Mouse (Mus musculus): ENCODE results near the gene Loxl4. TPM values are rescaled to one million over a fixed set of nuclear protein-coding genes. Genes with fewer than 3 reads are reported as not detected.

Gene Loxl4
- polyA plus RNA-seq, 1 experiment from 2014 or later: 0.99 TPM

DNA sequence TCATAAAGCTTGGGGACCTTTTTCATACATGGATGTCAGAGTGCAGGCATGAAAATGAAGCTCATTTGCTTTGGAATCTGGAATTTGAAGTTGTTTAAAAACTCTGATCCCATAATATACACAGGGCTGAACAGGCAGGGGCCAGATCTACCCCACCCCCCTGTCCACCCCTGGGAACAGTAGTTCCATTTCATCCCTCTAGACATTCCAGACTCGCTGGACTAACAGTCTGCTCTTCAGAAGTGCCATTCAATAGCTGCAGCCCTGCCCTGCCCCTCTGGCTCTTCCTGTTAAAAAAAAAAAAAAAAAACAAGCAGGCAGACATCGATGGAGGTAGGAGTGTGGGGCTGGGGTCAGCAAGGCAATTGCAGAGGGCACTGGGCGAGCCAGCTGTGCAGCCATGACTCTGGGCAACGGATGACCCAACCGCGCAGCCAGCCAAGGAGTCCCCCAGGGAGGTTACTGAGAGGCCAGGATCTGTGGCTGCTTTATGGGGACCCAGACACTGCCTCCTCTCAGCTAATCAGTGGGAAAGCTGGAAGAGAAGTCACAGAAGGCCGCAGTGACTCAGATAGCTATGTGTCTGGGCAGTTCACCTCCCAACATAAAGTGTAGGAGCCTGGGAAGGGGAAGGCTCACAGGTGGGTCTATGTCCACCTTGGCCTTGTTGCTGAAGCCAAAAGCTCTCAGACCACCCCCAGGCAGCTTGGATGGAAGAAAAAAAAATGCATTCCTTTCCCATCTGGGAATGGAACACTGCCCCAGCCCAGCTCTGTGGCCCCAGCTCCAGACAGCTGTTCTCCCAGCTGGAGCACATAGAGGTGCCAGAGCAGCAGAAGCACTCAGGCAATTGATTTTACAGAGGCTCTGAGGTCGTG is 26.2 kb upstream of the Loxl4 start:
- H3K36me3 ChIP-seq (ENCODE audit: control insufficient read depth, insufficient read depth): no peaks in the 10 kb centered on the region
- no peak overlapping the region for H3K27ac ChIP-seq (ENCODE audit: low read depth, low read length)
- no peak overlapping the region for H3K4me2 ChIP-seq (replicated peaks; ENCODE audit: low read depth)
- H3K4me1 ChIP-seq (replicated peaks; ENCODE audit: control insufficient read depth, insufficient read depth, low read length): no peaks in the 10 kb centered on the region
- no peaks in the 10 kb centered on the region for H3K9me3 ChIP-seq (ENCODE audit: control insufficient read depth)
- H3K27me3 ChIP-seq (replicated peaks; ENCODE audit: control insufficient read depth, insufficient read depth, low read length): no peaks in the 10 kb centered on the region
- no peak for TF ChIP-seq CTCF (IDR thresholded peaks at IDR 0.05; ENCODE audit: low read depth)
- 39% methylated on average over 8 of the region's 8 CpGs for WGBS
- no peak overlapping the region for H3K9ac ChIP-seq (ENCODE audit: low read depth, low read length)
- ATAC-seq: no peak
- H3K4me3 ChIP-seq (ENCODE audit: low read depth, low read length): no peak overlapping the region

DNA sequence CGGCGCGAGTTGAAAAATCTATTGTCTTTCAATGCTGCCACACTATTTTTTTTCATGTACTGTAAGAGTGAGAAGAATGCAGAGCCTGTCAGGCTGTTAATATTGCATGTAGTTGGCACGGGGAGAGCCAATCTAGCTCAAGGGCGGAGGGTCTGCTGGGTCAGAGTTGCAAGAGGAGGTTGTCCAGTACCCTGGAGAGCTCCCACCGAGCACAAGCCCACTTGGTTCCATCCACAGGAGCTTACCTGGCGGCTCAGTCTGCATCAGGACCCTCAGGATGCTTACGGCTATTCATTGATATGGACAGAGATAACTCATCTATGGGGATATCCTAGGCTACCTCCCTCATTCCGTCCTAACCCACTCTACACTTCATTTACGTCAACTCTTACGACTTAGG is 24.0 kb upstream of the Loxl4 start:
- Histone ChIP-seq H3K36me3 (ENCODE audit: control insufficient read depth, insufficient read depth) (no peaks in the 10 kb centered on the region), H3K9me3 (ENCODE audit: control insufficient read depth) (no peaks in the 10 kb centered on the region), H3K9ac (ENCODE audit: low read depth, low read length) (no peak overlapping the region), H3K27ac (ENCODE audit: low read depth, low read length) (no peak overlapping the region), H3K4me3 (ENCODE audit: low read depth, low read length) (no peak overlapping the region), H3K27me3 (replicated peaks; ENCODE audit: control insufficient read depth, insufficient read depth, low read length) (no peaks in the 10 kb centered on the region), H3K4me2 (replicated peaks; ENCODE audit: low read depth) (no peak overlapping the region), H3K4me1 (replicated peaks; ENCODE audit: control insufficient read depth, insufficient read depth, low read length) (no peaks in the 10 kb centered on the region)
- WGBS: 42% methylated on average over 11 of the region's 11 CpGs
- ATAC-seq: no peak
- no peak for TF ChIP-seq CTCF (IDR thresholded peaks at IDR 0.05; ENCODE audit: low read depth)

DNA sequence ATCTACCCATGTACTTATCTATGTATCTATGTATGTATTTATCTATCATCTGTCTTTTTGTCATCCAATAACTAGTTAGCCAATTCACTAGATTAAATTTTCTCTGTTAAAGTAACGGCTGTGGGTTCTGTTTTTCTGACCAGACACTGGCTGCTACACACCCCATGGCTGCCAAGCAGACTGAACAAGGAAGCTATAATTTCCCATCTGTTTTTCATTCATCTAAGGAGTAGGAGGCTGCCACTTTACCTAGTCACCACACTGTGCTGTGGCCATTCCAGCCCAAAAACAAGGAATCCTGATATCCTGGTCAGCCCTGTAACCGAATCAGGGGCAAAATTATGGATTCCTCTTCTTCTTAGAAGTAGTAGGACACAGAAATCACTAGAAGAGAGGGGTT is 21.0 kb upstream of the Loxl4 start:
- no peaks in the 10 kb centered on the region for H3K27me3 ChIP-seq (replicated peaks; ENCODE audit: control insufficient read depth, insufficient read depth, low read length)
- WGBS: 79% methylated on average over 2 of the region's 2 CpGs
- ATAC-seq: no peak
- H3K4me3 ChIP-seq (ENCODE audit: low read depth, low read length): no peak overlapping the region
- no peaks in the 10 kb centered on the region for H3K36me3 ChIP-seq (ENCODE audit: control insufficient read depth, insufficient read depth)
- peaks cover 6% of the 10 kb centered on the region; the same call in 1 of the 2 replicates for H3K4me1 ChIP-seq (replicated peaks; ENCODE audit: control insufficient read depth, insufficient read depth, low read length)
- TF ChIP-seq CTCF (IDR thresholded peaks at IDR 0.05; ENCODE audit: low read depth): no peak
- no peak overlapping the region for H3K9ac ChIP-seq (ENCODE audit: low read depth, low read length)
- H3K4me2 ChIP-seq (replicated peaks; ENCODE audit: low read depth): no peak overlapping the region
- no peak overlapping the region for H3K27ac ChIP-seq (ENCODE audit: low read depth, low read length)
- H3K9me3 ChIP-seq (ENCODE audit: control insufficient read depth): no peaks in the 10 kb centered on the region

DNA sequence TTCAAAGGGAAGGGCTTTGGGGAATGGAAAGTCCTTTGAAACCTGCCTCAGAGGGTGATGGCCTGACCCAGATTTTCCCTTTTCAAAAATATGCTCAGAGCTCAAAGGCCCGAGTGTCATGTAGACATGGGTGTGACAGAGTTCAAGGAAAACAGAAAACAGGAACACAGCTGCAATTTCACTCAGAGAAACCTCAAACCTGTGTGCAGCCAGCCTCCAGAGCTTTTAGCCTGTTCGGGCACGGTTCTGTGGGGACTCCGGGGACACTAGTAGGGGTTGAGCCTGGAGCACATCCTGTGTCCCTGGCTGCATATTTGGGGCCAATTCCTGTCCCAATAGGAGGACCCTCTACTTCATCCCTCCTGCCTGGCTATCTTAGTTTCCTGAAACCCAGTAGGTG is 19.7 kb upstream of the Loxl4 start:
- H3K36me3 ChIP-seq (ENCODE audit: control insufficient read depth, insufficient read depth): no peaks in the 10 kb centered on the region
- H3K9me3 ChIP-seq (ENCODE audit: control insufficient read depth): no peaks in the 10 kb centered on the region
- H3K9ac ChIP-seq (ENCODE audit: low read depth, low read length): no peak overlapping the region
- 75% methylated on average over 4 of the region's 4 CpGs for whole genome bisulfite sequencing
- H3K4me3 ChIP-seq (ENCODE audit: low read depth, low read length): no peak overlapping the region
- no peak for ATAC-seq
- H3K27ac ChIP-seq (ENCODE audit: low read depth, low read length): no peak overlapping the region
- H3K4me1 ChIP-seq (replicated peaks; ENCODE audit: control insufficient read depth, insufficient read depth, low read length): peaks cover 6% of the 10 kb centered on the region; the same call in 1 of the 2 replicates
- no peak for TF ChIP-seq CTCF (IDR thresholded peaks at IDR 0.05; ENCODE audit: low read depth)
- H3K27me3 ChIP-seq (replicated peaks; ENCODE audit: control insufficient read depth, insufficient read depth, low read length): no peaks in the 10 kb centered on the region
- no peak overlapping the region for H3K4me2 ChIP-seq (replicated peaks; ENCODE audit: low read depth)

DNA sequence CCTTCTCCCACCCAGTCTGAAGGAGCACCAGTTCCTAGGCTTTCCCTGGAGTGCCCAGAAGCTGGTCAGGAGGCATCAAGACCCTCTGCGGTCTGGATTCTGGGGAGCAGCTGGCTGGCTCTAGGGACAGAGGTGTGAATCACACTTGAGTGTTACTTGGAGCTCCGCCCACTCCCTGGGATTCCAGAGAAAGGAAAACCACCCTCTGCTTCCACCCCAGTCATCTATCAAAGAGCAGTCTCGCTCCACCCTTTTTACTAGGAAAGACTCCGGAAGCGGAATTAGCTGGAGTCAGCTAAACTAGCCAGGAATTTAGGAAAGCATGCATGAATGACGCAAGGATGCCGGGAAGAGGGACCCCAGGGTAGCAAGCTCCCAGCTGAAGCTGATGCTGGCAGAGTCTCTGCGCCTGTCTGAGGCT is 18.9 kb upstream of the Loxl4 start:
- Histone ChIP-seq H3K4me2 (replicated peaks; ENCODE audit: low read depth) (peak overlapping the region; percentile 32), H3K27me3 (replicated peaks; ENCODE audit: control insufficient read depth, insufficient read depth, low read length) (no peaks in the 10 kb centered on the region), H3K36me3 (ENCODE audit: control insufficient read depth, insufficient read depth) (no peaks in the 10 kb centered on the region), H3K27ac (ENCODE audit: low read depth, low read length) (no peak overlapping the region), H3K4me3 (ENCODE audit: low read depth, low read length) (no peak overlapping the region), H3K9ac (ENCODE audit: low read depth, low read length) (no peak overlapping the region), H3K9me3 (ENCODE audit: control insufficient read depth) (no peaks in the 10 kb centered on the region), H3K4me1 (replicated peaks; ENCODE audit: control insufficient read depth, insufficient read depth, low read length) (peaks cover 6% of the 10 kb centered on the region; the same call in 1 of the 2 replicates)
- ATAC-seq: no peak
- no peak for TF ChIP-seq CTCF (IDR thresholded peaks at IDR 0.05; ENCODE audit: low read depth)
- 9% methylated on average over 8 of the region's 8 CpGs for WGBS

DNA sequence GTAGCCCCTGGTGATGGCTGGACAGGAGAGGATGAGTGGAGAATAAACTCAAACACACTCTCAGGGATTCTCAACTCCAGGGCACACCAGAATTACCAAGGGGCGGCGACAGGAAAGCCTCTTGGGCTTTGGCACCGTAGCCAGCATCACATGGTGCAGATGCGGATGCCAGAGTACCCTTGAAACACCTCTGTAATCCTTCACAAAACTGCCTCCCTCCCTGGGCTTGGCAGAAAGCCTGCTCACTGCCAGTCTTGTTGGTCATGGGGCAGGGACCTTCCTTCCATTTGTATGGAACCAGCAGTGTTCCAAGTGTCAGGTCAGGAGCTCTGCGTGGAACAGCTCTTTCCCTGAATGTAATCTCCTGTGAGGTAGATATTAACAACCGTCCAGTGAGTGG is 15.5 kb upstream of the Loxl4 start:
- Histone ChIP-seq H3K27ac (ENCODE audit: low read depth, low read length) (no peak overlapping the region), H3K9ac (ENCODE audit: low read depth, low read length) (no peak overlapping the region), H3K9me3 (ENCODE audit: control insufficient read depth) (no peaks in the 10 kb centered on the region), H3K4me1 (replicated peaks; ENCODE audit: control insufficient read depth, insufficient read depth, low read length) (peaks cover 6% of the 10 kb centered on the region; the same call in 1 of the 2 replicates), H3K36me3 (ENCODE audit: control insufficient read depth, insufficient read depth) (no peaks in the 10 kb centered on the region), H3K27me3 (replicated peaks; ENCODE audit: control insufficient read depth, insufficient read depth, low read length) (no peaks in the 10 kb centered on the region), H3K4me2 (replicated peaks; ENCODE audit: low read depth) (no peak overlapping the region), H3K4me3 (ENCODE audit: low read depth, low read length) (no peak overlapping the region)
- no peak for ATAC-seq
- no peak for TF ChIP-seq CTCF (IDR thresholded peaks at IDR 0.05; ENCODE audit: low read depth)
- 84% methylated on average over 6 of the region's 6 CpGs for WGBS

All from intestine, postnatal 0 days (tissue).